Mouse (Mus musculus) ES-Bruce4 (cell line): Measurements from ENCODE around the gene Scamp3. TPM values are rescaled to one million over a fixed set of nuclear protein-coding genes. Genes with fewer than 3 reads are reported as not detected.

Source experiments
- H3K27ac ChIP-seq: 2 replicates; pipeline ENCODE4 v1.5.1; 2012; ENCODE audit warnings: low read length, inconsistent platforms; ENCODE audit not compliant: insufficient read depth
- H3K27me3 ChIP-seq: 2 replicates; pipeline ENCODE4 v1.6.1; 2012; ENCODE audit warnings: mild to moderate bottlenecking, low read length, inconsistent platforms; ENCODE audit not compliant: control insufficient read depth, poor library complexity, insufficient read depth, severe bottlenecking
- H3K36me3 ChIP-seq: 2 replicates; pipeline ENCODE4 v1.6.1; 2012; ENCODE audit warnings: inconsistent platforms, mild to moderate bottlenecking, low read length, moderate library complexity; ENCODE audit not compliant: control insufficient read depth, poor library complexity, insufficient read depth, severe bottlenecking
- H3K4me1 ChIP-seq: one replicate; pipeline ENCODE4 v1.8.1; 2011; ENCODE audit warnings: low read length; ENCODE audit not compliant: control insufficient read depth, insufficient read depth
- H3K4me3 ChIP-seq: 2 replicates; pipeline ENCODE4 v1.5.1; 2011; ENCODE audit warnings: low read depth, mild to moderate bottlenecking, low read length
- H3K9ac ChIP-seq: 2 replicates; pipeline ENCODE4 v1.6.1; 2012; ENCODE audit warnings: low read depth, mild to moderate bottlenecking, inconsistent platforms; ENCODE audit not compliant: poor library complexity, severe bottlenecking
- H3K9me3 ChIP-seq: replicated peaks from 2 replicates; pipeline ENCODE4 v1.6.1; 2012; ENCODE audit warnings: mild to moderate bottlenecking, low read length, inconsistent platforms; ENCODE audit not compliant: control insufficient read depth, poor library complexity, insufficient read depth, severe bottlenecking
- POLR2A ChIP-seq: IDR thresholded peaks from one replicate; pipeline ENCODE4 v1.8.1; 2011; ENCODE audit warnings: low read length; ENCODE audit not compliant: insufficient read depth
- polyA plus RNA-seq: library from polyadenylated mRNA; stranded (reverse); fragments of >200 nt; gene quantifications from 2 replicates; pipeline ENCODE4 v1.2.4, GENCODE M21; 2011; ENCODE audit warnings: low read depth; ENCODE audit not compliant: missing spikeins, insufficient read depth, insufficient read length

The Scamp3 gene
- polyA plus RNA-seq, 1 experiment, result 74.8 TPM

GRCm38 (mm10) chr3:89231772-89232275, 54.6 kb downstream of the Scamp3 start:
- Histone ChIP-seq H3K27me3 (no peaks in the 10 kb centered on the region), H3K9me3 (no peaks in the 10 kb centered on the region), H3K9ac (no peak overlapping the region), H3K4me1 (no peaks in the 10 kb centered on the region), H3K4me3 (no peak overlapping the region), H3K27ac (no peak overlapping the region), H3K36me3 (no peaks in the 10 kb centered on the region)
- TF ChIP-seq POLR2A, result no peak

Other genes with a start within 250 kb of the Scamp3 start
- 20.8 and 22.4 TPM in 2 replicates for gene Ash1l, start 226.9 kb upstream of the Scamp3 start, polyA plus RNA-seq
- gene Dap3, start 226.3 kb upstream of the Scamp3 start, polyA plus RNA-seq, result 175 and 180 TPM in 2 replicates
- 10.7 and 13.6 TPM in 2 replicates for gene Rusc1, start 84.2 kb upstream of the Scamp3 start, polyA plus RNA-seq
- gene Gm43738, start 76.4 kb upstream of the Scamp3 start, polyA plus RNA-seq, result not detected in 2 replicates
- 260 and 266 TPM in 2 replicates for gene Fdps, start 75.5 kb upstream of the Scamp3 start, polyA plus RNA-seq
- gene Pklr, start 41.3 kb upstream of the Scamp3 start, polyA plus RNA-seq, result 0.21 TPM in 1 of 2 replicates, not detected in the other
- gene Hcn3, start 17.3 kb upstream of the Scamp3 start, polyA plus RNA-seq, result 2.2 and 4.7 TPM in 2 replicates
- 79.4 and 82.9 TPM in 2 replicates for gene Clk2, start 12.7 kb upstream of the Scamp3 start, polyA plus RNA-seq
- gene Fam189b, start 5.7 kb downstream of the Scamp3 start, polyA plus RNA-seq, result 21.7 and 25.7 TPM in 2 replicates
- 31.5 and 32.6 TPM in 2 replicates for gene Gba, start 25.5 kb downstream of the Scamp3 start, polyA plus RNA-seq
- gene Thbs3, start 37.7 kb downstream of the Scamp3 start, polyA plus RNA-seq, result 8.1 and 10.4 TPM in 2 replicates
- 136 and 143 TPM in 2 replicates for gene Mtx1, start 49.6 kb downstream of the Scamp3 start, polyA plus RNA-seq
- 1.5 and 1.6 TPM in 2 replicates for gene Muc1, start 51.6 kb downstream of the Scamp3 start, polyA plus RNA-seq
- gene Krtcap2, start 68.5 kb downstream of the Scamp3 start, polyA plus RNA-seq, result 163 and 164 TPM in 2 replicates
- gene Trim46, start 68.8 kb downstream of the Scamp3 start, polyA plus RNA-seq, result 5.7 and 7.1 TPM in 2 replicates
- gene Dpm3, start 81.9 kb downstream of the Scamp3 start, polyA plus RNA-seq, result 36.7 and 59.9 TPM in 2 replicates
- gene Slc50a1, start 93.1 kb downstream of the Scamp3 start, polyA plus RNA-seq, result 34.5 and 35.7 TPM in 2 replicates
- 8.3 and 11.0 TPM in 2 replicates for gene Efna1, start 103.7 kb downstream of the Scamp3 start, polyA plus RNA-seq
- 17.2 and 18.9 TPM in 2 replicates for gene Efna3, start 145.5 kb downstream of the Scamp3 start, polyA plus RNA-seq
- 14.6 and 16.7 TPM in 2 replicates for gene Efna4, start 160.6 kb downstream of the Scamp3 start, polyA plus RNA-seq
- 25.2 TPM in 2 replicates for gene Adam15, start 172.5 kb downstream of the Scamp3 start, polyA plus RNA-seq
- 0.25 and 0.29 TPM in 2 replicates for gene Dcst2, start 184.5 kb downstream of the Scamp3 start, polyA plus RNA-seq
- not detected in 2 replicates for gene Dcst1, start 187.8 kb downstream of the Scamp3 start, polyA plus RNA-seq
- gene Zbtb7b, start 217.3 kb downstream of the Scamp3 start, polyA plus RNA-seq, result 35.1 and 35.7 TPM in 2 replicates
- gene Lenep, start 225.3 kb downstream of the Scamp3 start, polyA plus RNA-seq, result not detected in 2 replicates
- gene Flad1, start 234.4 kb downstream of the Scamp3 start, polyA plus RNA-seq, result 16.5 and 25.1 TPM in 2 replicates
- 290 and 304 TPM in 2 replicates for gene Cks1b, start 240.9 kb downstream of the Scamp3 start, polyA plus RNA-seq
- gene Shc1, start 241.0 kb downstream of the Scamp3 start, polyA plus RNA-seq, result 87.4 and 88.9 TPM in 2 replicates